Mouse (Mus musculus) liver, adult 2 months (tissue): ENCODE measurements around the gene Ubxn6. TPM values are rescaled to one million over a fixed set of nuclear protein-coding genes. Genes with fewer than 3 reads are reported as not detected.
"Not testable (repeated sequence)": the region's sequence is repeated elsewhere in the genome, so short reads cannot be mapped to it uniquely, and the experiment has no call there.

Experiments
- DNase-seq: peaks from one replicate; pipeline ENCODE4 v3.0.0-alpha.2; 2011; ENCODE audit warnings: low read depth, low spot score; ENCODE audit errors: extremely low read depth
- H3K27ac ChIP-seq: fragments of 200-500 bp; replicated peaks from 2 replicates; pipeline ENCODE4 v1.5.1; 2012; ENCODE audit warnings: low read depth, mild to moderate bottlenecking, control low read depth, inconsistent platforms, low read length; ENCODE audit not compliant: insufficient read depth
- H3K27me3 ChIP-seq: fragments of 200-500 bp; 2 replicates; pipeline ENCODE4 v1.6.1; 2012; ENCODE audit warnings: mild to moderate bottlenecking, moderate library complexity, low read length, inconsistent platforms; ENCODE audit not compliant: control insufficient read depth, insufficient read depth
- H3K36me3 ChIP-seq: fragments of 200-500 bp; 2 replicates; pipeline ENCODE4 v1.6.1; 2012; ENCODE audit warnings: low read length, inconsistent platforms; ENCODE audit not compliant: control insufficient read depth, insufficient read depth
- H3K4me1 ChIP-seq: fragments of 200-500 bp; 2 replicates; pipeline ENCODE4 v1.6.1; 2011; ENCODE audit warnings: low read length; ENCODE audit not compliant: control insufficient read depth, insufficient read depth
- H3K4me3 ChIP-seq: fragments of 200-500 bp; 2 replicates; pipeline ENCODE4 v1.5.1; 2011; ENCODE audit warnings: low read depth, mild to moderate bottlenecking, control low read depth, low read length, moderate library complexity; ENCODE audit not compliant: insufficient read depth
- H3K79me2 ChIP-seq: fragments of 200-500 bp; 2 replicates; pipeline ENCODE4 v1.6.1; 2012; ENCODE audit warnings: inconsistent platforms, mild to moderate bottlenecking, low read length, moderate library complexity; ENCODE audit not compliant: control insufficient read depth, insufficient read depth
- H3K9ac ChIP-seq: fragments of 200-500 bp; 2 replicates; pipeline ENCODE4 v1.6.1; 2012; ENCODE audit warnings: low read depth, mild to moderate bottlenecking, control low read depth, inconsistent platforms, low read length
- CTCF ChIP-seq: fragments of 200-500 bp; IDR thresholded peaks from 2 replicates; pipeline ENCODE4 v1.5.1; 2011; ENCODE audit warnings: low read depth, low read length, control low read depth
- POLR2A ChIP-seq: fragments of 200-500 bp; IDR thresholded peaks from 2 replicates; pipeline ENCODE4 v1.6.1; 2011; ENCODE audit warnings: low read length, control low read depth; ENCODE audit not compliant: insufficient read depth; ENCODE audit errors: extremely low read depth
- WGBS: fragments of 180-500 bp; shearing (Covaris S2); methylation state at CpG from one replicate; pipeline ENCODE4 v1.1.7; 2018; 5-methylcytosine and 5-hydroxymethylcytosine counted together
- polyA plus RNA-seq: library from polyadenylated mRNA; depleted of rRNA; stranded (reverse); fragments of >200 nt; gene quantifications from 2 replicates; pipeline ENCODE4 v1.2.3, GENCODE M21; 2012
- total RNA-seq: library from RNA; depleted of rRNA; stranded (reverse); fragments of >200 nt; gene quantifications from 2 replicates; pipeline ENCODE4 v1.2.3, GENCODE M21; 2014

The Ubxn6 gene
- total and polyA plus RNA-seq, 2 experiments, result 34.9 to 55.8 TPM

DNA sequence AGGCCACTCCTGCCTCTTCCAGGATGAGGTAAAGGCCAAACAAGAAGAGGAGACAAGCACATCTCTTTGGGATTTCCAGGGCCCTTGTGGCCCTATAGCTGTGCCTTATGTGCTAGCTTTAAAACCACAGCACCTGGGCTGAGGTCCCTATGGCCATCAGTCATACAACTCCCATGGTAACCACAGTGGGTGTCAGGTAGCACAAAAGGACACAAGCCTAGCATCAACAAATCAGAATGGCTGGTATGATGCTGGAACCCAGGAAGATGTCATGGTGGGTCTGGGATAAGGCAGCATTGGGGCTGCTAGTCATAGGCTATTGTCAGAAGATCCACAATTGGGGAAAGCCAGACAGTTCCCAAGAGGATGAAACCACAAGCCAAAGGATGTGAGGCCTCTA, 3.7 kb downstream of the Ubxn6 start:
- H3K4me1 ChIP-seq, result peaks cover 12% of the 10 kb centered on the region
- H3K79me2 ChIP-seq, result peaks cover 3% of the 10 kb centered on the region; the same call in 1 of the 2 replicates
- peaks cover 34% of the 10 kb centered on the region for H3K36me3 ChIP-seq
- H3K9ac ChIP-seq, result no peak overlapping the region
- H3K27me3 ChIP-seq, result no peaks in the 10 kb centered on the region
- no peak for TF ChIP-seq CTCF
- no peak for TF ChIP-seq POLR2A
- H3K4me3 ChIP-seq, result no peak overlapping the region
- no peak overlapping the region for H3K27ac ChIP-seq
- DNase-seq, result no peak

DNA sequence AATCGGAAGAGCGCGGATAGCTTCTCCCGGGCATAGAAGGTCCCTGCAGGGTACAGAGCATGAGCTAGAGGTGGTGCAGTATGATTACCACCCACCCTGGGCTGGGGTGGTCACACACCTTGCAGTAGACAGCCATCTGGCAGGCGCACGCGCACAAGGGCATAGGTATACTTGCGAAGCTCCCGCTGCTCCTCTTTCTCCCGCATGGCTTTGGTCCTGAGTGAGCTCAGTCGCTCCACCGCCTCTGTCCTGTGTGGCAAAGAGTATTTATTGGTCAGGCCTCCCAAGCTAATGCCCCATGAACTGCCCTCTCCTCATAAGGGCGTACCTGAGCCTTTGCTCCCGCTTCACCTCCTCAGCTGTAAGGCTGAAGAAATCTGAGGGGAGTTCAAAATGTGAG, 5.8 kb downstream of the Ubxn6 start:
- Histone ChIP-seq H3K27ac (no peak overlapping the region), H3K4me1 (peaks cover 4% of the 10 kb centered on the region; the same call in 1 of the 2 replicates), H3K4me3 (no peak overlapping the region), H3K9ac (no peak overlapping the region), H3K79me2 (peaks cover 3% of the 10 kb centered on the region; the same call in 1 of the 2 replicates), H3K36me3 (peaks cover 34% of the 10 kb centered on the region), H3K27me3 (no peaks in the 10 kb centered on the region)
- DNase-seq, result no peak
- 97% methylated on average over 14 of the region's 14 CpGs for WGBS
- TF ChIP-seq POLR2A (no peak), CTCF (no peak)

DNA sequence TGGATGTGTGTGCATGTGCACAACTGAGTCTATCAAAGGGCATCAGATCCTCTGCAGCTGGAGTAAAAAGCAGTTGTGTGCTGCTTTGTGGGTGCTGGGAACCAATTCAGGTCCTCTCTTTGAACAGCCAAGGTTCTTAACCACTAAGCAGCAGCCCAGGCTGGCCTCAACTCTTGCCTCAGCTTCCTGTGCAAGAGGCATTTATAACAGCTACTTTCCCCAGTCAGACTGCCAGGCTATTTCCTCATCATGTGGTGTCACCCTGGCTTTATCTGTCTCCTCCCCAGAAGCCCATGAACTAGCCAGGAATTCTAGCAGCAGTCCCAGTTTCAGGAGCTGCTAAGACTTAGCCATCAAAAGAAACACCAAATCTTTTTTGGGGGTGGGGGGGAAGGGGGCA, 8.4 kb downstream of the Ubxn6 start:
- H3K9ac ChIP-seq, result no peak overlapping the region
- no peaks in the 10 kb centered on the region for H3K4me1 ChIP-seq
- no peak for DNase-seq
- no peak overlapping the region for H3K27ac ChIP-seq
- H3K4me3 ChIP-seq, result no peak overlapping the region
- H3K27me3 ChIP-seq, result no peaks in the 10 kb centered on the region
- peaks cover 23% of the 10 kb centered on the region; the same call in 1 of the 2 replicates for H3K36me3 ChIP-seq
- no peak for TF ChIP-seq POLR2A
- TF ChIP-seq CTCF, result no peak
- H3K79me2 ChIP-seq, result no peaks in the 10 kb centered on the region

DNA sequence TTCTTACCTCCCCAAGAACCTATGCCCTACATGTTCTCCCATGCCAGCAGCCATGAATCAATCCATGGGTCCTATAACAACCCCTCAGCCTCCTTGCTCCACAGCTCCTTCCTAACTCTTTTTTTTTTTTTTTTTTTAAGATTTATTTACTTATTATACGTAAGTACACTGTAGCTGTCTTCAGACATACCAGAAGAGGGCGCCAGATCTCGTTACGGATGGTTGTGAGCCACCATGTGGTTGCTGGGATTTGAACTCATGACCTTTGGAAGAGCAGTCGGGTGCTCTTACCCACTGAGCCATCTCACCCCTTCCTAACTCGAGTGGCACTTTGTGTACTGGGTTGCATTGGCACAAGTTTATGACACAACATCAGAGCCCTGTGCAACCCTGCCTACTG, 9.1 kb downstream of the Ubxn6 start:
- not testable (repeated sequence) for H3K27me3 ChIP-seq

DNA sequence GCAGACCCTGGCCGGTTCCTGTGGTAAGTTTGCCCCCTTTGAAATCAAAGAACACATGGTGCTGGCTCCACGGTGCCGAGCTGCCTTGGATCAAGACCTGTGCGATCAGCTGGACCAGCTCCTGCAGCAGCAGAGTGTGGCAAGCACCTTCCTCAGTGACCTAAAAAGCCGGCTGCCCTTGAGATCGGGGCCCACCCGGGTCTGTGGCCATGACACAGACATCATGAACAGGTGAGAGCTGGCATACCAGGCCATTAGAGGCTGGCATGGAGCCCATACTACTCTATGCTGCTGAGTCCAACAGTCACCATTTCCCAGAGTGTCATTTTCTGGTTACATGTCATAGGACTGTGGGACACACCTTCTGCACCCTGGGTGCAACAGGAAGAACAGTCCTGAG, 12.7 kb downstream of the Ubxn6 start:
- Histone ChIP-seq H3K27ac (no peak overlapping the region), H3K79me2 (no peaks in the 10 kb centered on the region), H3K9ac (no peak overlapping the region), H3K27me3 (no peaks in the 10 kb centered on the region), H3K4me3 (no peak overlapping the region), H3K36me3 (no peaks in the 10 kb centered on the region; the same call in 1 of the 2 replicates), H3K4me1 (no peaks in the 10 kb centered on the region)
- no peak for DNase-seq
- 91% methylated on average over 7 of the region's 7 CpGs for WGBS
- TF ChIP-seq POLR2A (no peak), CTCF (no peak)

More for the DNA sequence above, 9.1 kb downstream of the Ubxn6 start:
- not testable (repeated sequence) for H3K9ac ChIP-seq, DNase-seq, H3K79me2 ChIP-seq, H3K4me1 ChIP-seq, H3K4me3 ChIP-seq, H3K27ac ChIP-seq
- 73% methylated on average over 6 of the region's 6 CpGs for WGBS
- peaks cover 15% of the 10 kb centered on the region; the same call in 1 of the 2 replicates for H3K36me3 ChIP-seq

DNA sequence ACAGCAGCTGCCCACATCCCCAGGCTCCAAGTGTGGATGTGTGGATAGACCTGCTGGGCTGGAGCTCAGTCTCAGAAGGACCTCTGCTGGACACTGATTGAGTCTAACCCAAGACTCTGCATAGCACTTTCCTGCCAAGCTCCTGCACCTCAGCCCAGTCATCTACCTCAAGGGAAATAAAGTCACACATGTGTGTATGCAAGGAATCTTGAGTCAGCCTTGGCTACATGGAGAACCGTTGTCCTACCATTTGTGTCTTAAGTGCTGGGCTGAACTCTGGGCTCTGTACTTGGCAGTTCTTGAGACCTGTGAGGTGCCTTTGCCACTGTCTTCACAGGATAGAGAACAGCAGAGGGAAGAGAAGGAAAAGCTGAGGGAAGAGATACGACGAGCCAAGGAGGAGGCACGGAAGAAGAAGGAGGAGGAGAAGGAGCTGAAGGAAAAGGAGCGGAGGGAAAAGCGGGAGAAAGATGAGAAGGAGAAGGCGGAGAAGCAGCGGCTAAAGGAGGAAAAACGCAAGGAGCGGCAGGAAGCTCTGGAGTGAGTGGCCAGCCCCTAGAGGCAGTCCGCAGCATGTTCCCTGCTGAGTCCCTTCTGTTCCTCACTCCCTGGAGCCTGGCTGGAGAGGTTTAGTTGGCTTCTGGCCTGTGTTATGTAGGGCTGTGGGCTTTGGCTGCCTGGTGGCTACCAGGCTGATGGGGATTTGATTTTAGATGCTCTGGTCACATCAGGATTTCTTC, 17.3 kb downstream of the Ubxn6 start:
- Histone ChIP-seq H3K4me3 (no peak overlapping the region), H3K27me3 (no peaks in the 10 kb centered on the region), H3K9ac (no peak overlapping the region), H3K27ac (no peak overlapping the region), H3K4me1 (no peaks in the 10 kb centered on the region; the same call in 1 of the 2 replicates), H3K79me2 (no peaks in the 10 kb centered on the region), H3K36me3 (no peaks in the 10 kb centered on the region)
- WGBS, result 93% methylated on average over 11 of the region's 11 CpGs
- no peak for DNase-seq
- peak; percentile 35; the same call in 1 of the 2 replicates for TF ChIP-seq CTCF
- TF ChIP-seq POLR2A, result no peak
